Mouse (Mus musculus) regulatory T cell (primary cell): ENCODE results near the gene Vps41.

Experiments
- in situ Hi-C: fragments of 300-600 bp; cut with MboI, MseI; formaldehyde crosslinking; loops from one replicate; pipeline ENCODE4 v1.15.1; 2025; ENCODE audit warnings: high pct_unique_total_duplicates

The Vps41 gene

GRCm38 (mm10) chr13:18791724-18792123, 74.6 kb downstream of the Vps41 start:
- in situ Hi-C loops, result no loop called here

GRCm38 (mm10) chr13:18794454-18794853, 77.4 kb downstream of the Vps41 start:
- in situ Hi-C loops, result no loop called here

GRCm38 (mm10) chr13:18797555-18797954, 80.5 kb downstream of the Vps41 start:
- in situ Hi-C loops, result no loop called here

GRCm38 (mm10) chr13:18800434-18800833, 83.3 kb downstream of the Vps41 start:
- in situ Hi-C loops, result loop anchor here (5.0 kb wide), 1 partner anchor 748 kb away; no protein-coding TSS in a partner anchor

- in situ Hi-C loops, result no loop called here
Observed at GRCm38 (mm10) chr13:18809465-18809864, 92.4 kb downstream of the Vps41 start.

- in situ Hi-C loops, result no loop called here
Observed at GRCm38 (mm10) chr13:18809978-18810675, 93.0 kb downstream of the Vps41 start.

GRCm38 (mm10) chr13:18824420-18825123, 107.5 kb downstream of the Vps41 start:
- in situ Hi-C loops, result loop anchor here (10.0 kb wide), 1 partner anchor 490 kb away; no protein-coding TSS in a partner anchor

- in situ Hi-C loops, result loop anchor here (10.0 kb wide), 1 partner anchor 492 kb away; no protein-coding TSS in a partner anchor
Observed at GRCm38 (mm10) chr13:18827029-18827428, 109.9 kb downstream of the Vps41 start.

GRCm38 (mm10) chr13:18830486-18830885, 113.4 kb downstream of the Vps41 start:
- in situ Hi-C loops, result no loop called here

GRCm38 (mm10) chr13:18839231-18839630, 122.1 kb downstream of the Vps41 start:
- in situ Hi-C loops, result no loop called here

- in situ Hi-C loops, result no loop called here
Observed at GRCm38 (mm10) chr13:18840366-18840765, 123.3 kb downstream of the Vps41 start.

- in situ Hi-C loops, result no loop called here
Observed at GRCm38 (mm10) chr13:18841019-18841418, 123.9 kb downstream of the Vps41 start.

- in situ Hi-C loops, result no loop called here
Observed at GRCm38 (mm10) chr13:18841752-18842282, 124.7 kb downstream of the Vps41 start.

GRCm38 (mm10) chr13:18842556-18842955, 125.5 kb downstream of the Vps41 start:
- in situ Hi-C loops, result no loop called here

- in situ Hi-C loops, result no loop called here
Observed at GRCm38 (mm10) chr13:18843546-18843945, 126.5 kb downstream of the Vps41 start.

GRCm38 (mm10) chr13:18847386-18847785, 130.3 kb downstream of the Vps41 start:
- in situ Hi-C loops, result no loop called here

- in situ Hi-C loops, result no loop called here
Observed at GRCm38 (mm10) chr13:18849563-18849962, 132.5 kb downstream of the Vps41 start.

GRCm38 (mm10) chr13:18851182-18851581, 134.1 kb downstream of the Vps41 start:
- in situ Hi-C loops, result no loop called here

GRCm38 (mm10) chr13:18852718-18853117, 135.6 kb downstream of the Vps41 start:
- in situ Hi-C loops, result no loop called here

GRCm38 (mm10) chr13:18856026-18856802, 139.1 kb downstream of the Vps41 start:
- in situ Hi-C loops, result no loop called here

GRCm38 (mm10) chr13:18858183-18858582, 141.1 kb downstream of the Vps41 start:
- in situ Hi-C loops, result no loop called here

- in situ Hi-C loops, result no loop called here
Observed at GRCm38 (mm10) chr13:18859389-18859788, 142.3 kb downstream of the Vps41 start.
